Mouse (Mus musculus) heart, embryonic 13.5 days (tissue): ENCODE data around the gene Mansc4. TPM values are rescaled to one million over a fixed set of nuclear protein-coding genes. Genes with fewer than 3 reads are reported as not detected.

ENCODE experiments used
- ATAC-seq: fragments of 200-750 bp; cut with Nextera tagmentation; 2 replicates; pipeline ENCODE4 v1.8.0; 2017; ENCODE audit warnings: moderate TSS enrichment; ENCODE audit not compliant: insufficient number of reproducible peaks, low FRiP score, low TSS enrichment; ENCODE audit errors: extremely low read depth
- H3K27ac ChIP-seq: fragments of 300-500 bp; sonication (generic); replicated peaks from 2 replicates; pipeline ENCODE4 v1.5.1; 2015; ENCODE audit warnings: moderate library complexity, mild to moderate bottlenecking, inconsistent platforms
- H3K27me3 ChIP-seq: fragments of 300-500 bp; sonication (generic); replicated peaks from 2 replicates; pipeline ENCODE4 v1.6.1; 2015; ENCODE audit warnings: mild to moderate bottlenecking, inconsistent platforms
- H3K36me3 ChIP-seq: fragments of 300-500 bp; sonication (generic); 2 replicates; pipeline ENCODE4 v1.6.1; 2015; ENCODE audit warnings: mild to moderate bottlenecking, inconsistent platforms
- H3K4me1 ChIP-seq: fragments of 300-500 bp; sonication (generic); 2 replicates; pipeline ENCODE4 v1.6.1; 2015; ENCODE audit warnings: inconsistent platforms
- H3K4me2 ChIP-seq: fragments of 300-500 bp; sonication (generic); 2 replicates; pipeline ENCODE4 v1.6.1; 2015; ENCODE audit warnings: inconsistent platforms, mild to moderate bottlenecking, moderate library complexity
- H3K4me3 ChIP-seq: fragments of 300-500 bp; sonication (generic); 2 replicates; pipeline ENCODE4 v1.5.1; 2015; ENCODE audit warnings: moderate library complexity, mild to moderate bottlenecking, inconsistent platforms
- H3K9ac ChIP-seq: fragments of 300-500 bp; sonication (generic); 2 replicates; pipeline ENCODE4 v1.6.1; 2015; ENCODE audit warnings: inconsistent platforms, mild to moderate bottlenecking, moderate library complexity
- H3K9me3 ChIP-seq: fragments of 300-500 bp; sonication (generic); 2 replicates; pipeline ENCODE4 v1.6.1; 2016; ENCODE audit warnings: inconsistent platforms
- WGBS: fragments of 180-500 bp; shearing (Covaris S2); methylation state at CpG from one replicate; pipeline ENCODE4 v1.1.7; 2015; ENCODE audit warnings: mixed read lengths; 5-methylcytosine and 5-hydroxymethylcytosine counted together
- polyA plus RNA-seq: library from polyadenylated mRNA; unstranded; fragments of >200 nt; fragmentation: Nextera tagmentation; extraction: Ambion mirVana; gene quantifications from 2 replicates; pipeline ENCODE4 v1.2.1, GENCODE M21; 2015

The Mansc4 gene
- polyA plus RNA-seq, 1 experiment from 2014 or later, result 0.51 TPM

GRCm38 (mm10) chr6:147079919-147080318 lies 6.9 kb downstream of the Mansc4 start:
- Histone ChIP-seq H3K4me3 (no peak overlapping the region), H3K27me3 (no peaks in the 10 kb centered on the region), H3K36me3 (peaks cover 16% of the 10 kb centered on the region), H3K9me3 (no peaks in the 10 kb centered on the region), H3K9ac (no peak overlapping the region), H3K27ac (no peak overlapping the region), H3K4me2 (no peak overlapping the region), H3K4me1 (no peaks in the 10 kb centered on the region)
- ATAC-seq, result no peak
- WGBS, result 88% methylated on average over 10 of the region's 10 CpGs

GRCm38 (mm10) chr6:147076878-147077277 lies 10.0 kb downstream of the Mansc4 start:
- Histone ChIP-seq H3K36me3 (peaks cover 37% of the 10 kb centered on the region), H3K4me3 (no peak overlapping the region), H3K27me3 (no peaks in the 10 kb centered on the region), H3K9me3 (no peaks in the 10 kb centered on the region), H3K4me1 (no peaks in the 10 kb centered on the region), H3K9ac (no peak overlapping the region), H3K4me2 (no peak overlapping the region), H3K27ac (no peak overlapping the region)
- no peak for ATAC-seq
- WGBS, result 85% methylated on average over 8 of the region's 8 CpGs

DNA sequence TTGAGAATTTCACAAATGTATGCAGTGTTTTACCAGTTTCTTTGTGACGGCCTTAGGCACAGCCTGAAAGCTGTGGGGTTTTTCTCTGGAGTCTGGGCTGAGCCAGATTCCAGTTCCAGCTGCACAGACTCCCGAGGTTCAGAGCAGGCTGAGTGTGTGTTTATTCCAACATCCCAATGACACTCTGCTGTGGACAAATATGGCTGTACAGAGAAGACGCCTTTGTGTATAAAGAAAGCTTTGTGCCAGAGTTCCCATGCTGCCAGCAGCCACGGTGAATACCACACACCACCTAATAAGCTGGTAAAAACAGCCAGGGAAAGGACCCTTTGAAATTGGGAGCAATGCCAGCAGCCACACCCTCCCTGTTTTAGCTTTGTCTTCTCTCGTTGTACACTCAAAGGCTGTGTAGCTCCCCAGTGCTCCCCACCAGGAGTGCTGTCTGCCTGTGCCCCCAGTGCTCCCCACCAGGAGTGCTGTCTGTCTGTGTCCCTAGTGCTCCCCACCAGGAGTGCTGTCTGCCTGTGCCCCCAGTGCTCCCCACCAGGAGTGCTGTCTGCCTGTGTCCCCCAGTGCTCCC lies 10.9 kb downstream of the Mansc4 start:
- no peaks in the 10 kb centered on the region for H3K9me3 ChIP-seq
- ATAC-seq, result no peak
- no peak overlapping the region for H3K9ac ChIP-seq
- H3K36me3 ChIP-seq, result peaks cover 47% of the 10 kb centered on the region
- WGBS, result 56% methylated on average over 5 of the region's 5 CpGs
- no peak overlapping the region for H3K27ac ChIP-seq
- H3K4me3 ChIP-seq, result no peak overlapping the region
- no peak overlapping the region for H3K4me2 ChIP-seq
- no peaks in the 10 kb centered on the region for H3K4me1 ChIP-seq
- no peaks in the 10 kb centered on the region for H3K27me3 ChIP-seq

DNA sequence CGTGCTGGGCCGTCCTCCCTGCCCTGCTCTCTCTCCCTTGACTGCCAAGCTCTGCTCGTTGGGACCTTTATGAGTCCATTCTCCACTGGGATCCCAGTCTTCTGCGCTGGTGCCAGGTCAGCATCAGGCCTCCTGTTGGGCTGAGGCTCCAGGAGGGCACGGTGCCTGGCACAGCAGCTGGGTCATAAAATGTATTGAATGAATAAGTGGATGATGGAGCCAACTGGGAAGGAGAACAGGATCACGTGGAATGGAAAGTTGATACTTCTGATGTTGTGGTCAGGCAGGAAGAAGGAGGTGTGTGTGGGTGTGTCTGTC lies 21.9 kb downstream of the Mansc4 start:
- Histone ChIP-seq H3K27me3 (no peaks in the 10 kb centered on the region), H3K36me3 (peaks cover 88% of the 10 kb centered on the region), H3K27ac (no peak overlapping the region), H3K4me2 (no peak overlapping the region), H3K9me3 (no peaks in the 10 kb centered on the region), H3K4me3 (no peak overlapping the region), H3K9ac (no peak overlapping the region), H3K4me1 (no peaks in the 10 kb centered on the region)
- WGBS, result 87% methylated on average over 6 of the region's 6 CpGs
- no peak for ATAC-seq

DNA sequence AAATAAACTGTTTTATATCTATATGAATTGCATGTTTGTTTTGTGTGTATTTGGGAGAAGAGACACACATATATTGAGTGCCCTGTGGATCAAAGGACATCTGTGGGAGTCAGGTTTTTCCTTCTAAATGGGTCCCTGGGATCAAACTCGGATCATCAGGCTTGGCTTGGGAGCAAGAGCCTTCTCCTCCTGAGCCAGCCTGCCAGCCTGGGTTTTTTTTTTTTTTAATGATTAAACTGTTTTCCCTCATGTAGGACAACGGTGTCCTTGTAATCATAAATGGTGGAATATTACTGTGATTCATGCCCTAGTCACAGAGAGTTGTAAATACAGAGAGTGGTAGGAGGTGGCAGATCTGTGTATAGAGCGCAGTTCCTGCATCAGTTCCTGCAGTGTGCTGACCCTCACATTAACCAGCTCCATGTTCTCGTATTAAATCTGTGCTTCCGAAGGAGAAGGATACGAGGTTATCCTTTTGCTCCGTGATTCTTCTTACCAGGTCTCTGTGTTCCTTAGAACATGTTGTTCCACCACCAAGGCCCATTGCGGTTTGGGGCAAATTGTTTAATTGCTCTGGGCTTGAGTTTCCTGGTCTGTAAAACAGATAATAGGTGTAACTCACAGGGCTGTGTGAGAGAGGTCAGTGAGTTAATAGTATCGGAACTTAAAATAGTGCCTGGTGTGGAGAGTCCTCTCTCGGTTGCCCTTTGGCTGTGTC lies 22.4 kb downstream of the Mansc4 start:
- ATAC-seq, result no peak
- no peak overlapping the region for H3K4me3 ChIP-seq
- no peak overlapping the region for H3K4me2 ChIP-seq
- no peak overlapping the region for H3K27ac ChIP-seq
- peaks cover 88% of the 10 kb centered on the region for H3K36me3 ChIP-seq
- WGBS, result 82% methylated on average over 10 of the region's 10 CpGs
- no peaks in the 10 kb centered on the region for H3K4me1 ChIP-seq
- H3K9ac ChIP-seq, result no peak overlapping the region
- no peaks in the 10 kb centered on the region for H3K27me3 ChIP-seq
- no peaks in the 10 kb centered on the region for H3K9me3 ChIP-seq

- no peak overlapping the region for H3K9ac ChIP-seq
- H3K4me2 ChIP-seq, result no peak overlapping the region
- H3K27ac ChIP-seq, result no peak overlapping the region
- H3K4me1 ChIP-seq, result no peaks in the 10 kb centered on the region
- ATAC-seq, result no peak
- 82% methylated on average over 7 of the region's 7 CpGs for WGBS
- peaks cover 90% of the 10 kb centered on the region for H3K36me3 ChIP-seq
- H3K27me3 ChIP-seq, result no peaks in the 10 kb centered on the region
- no peaks in the 10 kb centered on the region for H3K9me3 ChIP-seq
- no peak overlapping the region for H3K4me3 ChIP-seq
Observed at GRCm38 (mm10) chr6:147062694-147063093, 24.1 kb downstream of the Mansc4 start.

GRCm38 (mm10) chr6:147062034-147062433 lies 24.8 kb downstream of the Mansc4 start:
- 81% methylated on average over 7 of the region's 7 CpGs for WGBS
- no peaks in the 10 kb centered on the region for H3K27me3 ChIP-seq

GRCm38 (mm10) chr6:147061630-147062029 lies 25.2 kb downstream of the Mansc4 start:
- no peak overlapping the region for H3K27ac ChIP-seq

More at GRCm38 (mm10) chr6:147062034-147062433, 24.8 kb downstream of the Mansc4 start:
- ATAC-seq, result no peak
- H3K4me2 ChIP-seq, result no peak overlapping the region
- H3K27ac ChIP-seq, result no peak overlapping the region
- no peaks in the 10 kb centered on the region for H3K9me3 ChIP-seq
- no peak overlapping the region for H3K9ac ChIP-seq
- H3K4me1 ChIP-seq, result no peaks in the 10 kb centered on the region
- no peak overlapping the region for H3K4me3 ChIP-seq
- peaks cover 87% of the 10 kb centered on the region for H3K36me3 ChIP-seq

GRCm38 (mm10) chr6:147059326-147059725 lies 27.5 kb downstream of the Mansc4 start:
- Histone ChIP-seq H3K9ac (no peak overlapping the region), H3K4me1 (peaks cover 13% of the 10 kb centered on the region), H3K27me3 (no peaks in the 10 kb centered on the region), H3K4me2 (no peak overlapping the region), H3K4me3 (no peak overlapping the region), H3K27ac (no peak overlapping the region), H3K9me3 (no peaks in the 10 kb centered on the region), H3K36me3 (peaks cover 92% of the 10 kb centered on the region)
- ATAC-seq, result no peak
- 71% methylated on average over 7 of the region's 7 CpGs for WGBS

More at GRCm38 (mm10) chr6:147061630-147062029, 25.2 kb downstream of the Mansc4 start:
- Histone ChIP-seq H3K4me3 (no peak overlapping the region), H3K27me3 (no peaks in the 10 kb centered on the region), H3K9me3 (no peaks in the 10 kb centered on the region), H3K4me2 (no peak overlapping the region), H3K9ac (no peak overlapping the region), H3K36me3 (peaks cover 87% of the 10 kb centered on the region), H3K4me1 (no peaks in the 10 kb centered on the region)
- no peak for ATAC-seq
- 87% methylated on average over 9 of the region's 9 CpGs for WGBS

DNA sequence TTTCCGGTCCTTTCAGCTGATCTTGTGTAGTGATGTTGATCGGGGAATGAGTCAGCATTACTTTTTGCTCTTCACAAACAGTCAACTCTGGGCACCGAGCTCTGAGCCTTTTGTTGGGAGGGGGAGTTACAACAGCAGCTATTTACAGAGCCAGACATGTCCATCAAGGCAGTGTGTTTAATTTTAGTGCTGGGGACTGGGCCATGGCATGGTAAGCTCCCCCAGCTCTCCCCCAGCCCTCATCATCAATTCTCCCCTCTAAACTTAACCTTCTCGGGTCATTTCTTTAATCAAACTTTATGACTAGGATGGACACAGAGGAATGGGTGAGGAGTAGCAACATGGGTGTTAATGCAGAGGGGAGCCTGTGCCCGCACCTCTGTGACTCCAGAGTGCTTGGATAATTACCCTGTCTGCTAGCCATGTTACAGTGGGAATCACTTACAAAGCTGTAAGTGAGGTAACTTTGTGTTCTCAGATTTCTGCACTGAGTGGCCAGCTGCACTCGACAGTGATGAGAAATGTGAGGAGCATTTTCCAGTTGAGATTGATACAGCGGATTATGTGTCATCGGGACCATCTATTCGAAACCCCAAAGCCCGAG lies 31.4 kb downstream of the Mansc4 start:
- peaks cover 16% of the 10 kb centered on the region for H3K4me1 ChIP-seq
- 72% methylated on average over 10 of the region's 10 CpGs for WGBS
- no peaks in the 10 kb centered on the region for H3K9me3 ChIP-seq
- no peak overlapping the region for H3K9ac ChIP-seq
- H3K4me2 ChIP-seq, result no peak overlapping the region
- no peak for ATAC-seq
- no peaks in the 10 kb centered on the region for H3K27me3 ChIP-seq
- H3K36me3 ChIP-seq, result peaks cover 93% of the 10 kb centered on the region
- H3K27ac ChIP-seq, result peak overlapping the region; percentile 39; the same call in 1 of the 2 replicates
- no peak overlapping the region for H3K4me3 ChIP-seq

GRCm38 (mm10) chr6:147053785-147054646 lies 32.8 kb downstream of the Mansc4 start:
- no peak overlapping the region for H3K4me2 ChIP-seq
- H3K9me3 ChIP-seq, result no peaks in the 10 kb centered on the region
- peaks cover 93% of the 10 kb centered on the region for H3K36me3 ChIP-seq
- WGBS, result 91% methylated on average over 19 of the region's 19 CpGs
- H3K27ac ChIP-seq, result no peak overlapping the region
- no peak for ATAC-seq
- peaks cover 16% of the 10 kb centered on the region for H3K4me1 ChIP-seq
- H3K27me3 ChIP-seq, result no peaks in the 10 kb centered on the region
- no peak overlapping the region for H3K4me3 ChIP-seq
- no peak overlapping the region for H3K9ac ChIP-seq
